Mouse (Mus musculus) ES-E14 (cell line): Measurements from ENCODE around the gene Itpk1. TPM values are rescaled to one million over a fixed set of nuclear protein-coding genes. Genes with fewer than 3 reads are reported as not detected.

Experiments used
- DNase-seq: peaks from one replicate; pipeline ENCODE4 v3.0.0-alpha.2; 2013; ENCODE audit warnings: low read depth, low spot score
- H3K27ac ChIP-seq: 2 replicates; pipeline ENCODE4 v1.5.1; 2012; ENCODE audit warnings: low read depth, mild to moderate bottlenecking, low read length, moderate library complexity, mixed read lengths; ENCODE audit not compliant: poor library complexity, insufficient read depth, severe bottlenecking
- H3K36me3 ChIP-seq: 2 replicates; pipeline ENCODE4 v1.6.1; 2012; ENCODE audit warnings: mild to moderate bottlenecking, low read length, moderate library complexity, mixed read lengths; ENCODE audit not compliant: control insufficient read depth, poor library complexity, insufficient read depth, severe bottlenecking
- H3K4me1 ChIP-seq, 2 experiments: fragments of 150-350 bp in 1 of 2; sonication (generic) in 1 of 2; 2 replicates each; pipeline ENCODE4 v1.6.1; 2012; ENCODE audit warnings: low read length in 2 of 2, mild to moderate bottlenecking in 1 of 2, mixed read lengths in 1 of 2; ENCODE audit not compliant: control insufficient read depth in 2 of 2, insufficient read depth in 2 of 2, poor library complexity in 1 of 2
- H3K4me3 ChIP-seq, 2 experiments: fragments of 150-350 bp in 1 of 2; sonication (generic) in 1 of 2; 2 replicates each; pipeline ENCODE4 v1.5.1; 2012; ENCODE audit warnings: low read length in 2 of 2, low read depth in 1 of 2, mild to moderate bottlenecking in 1 of 2, mixed read lengths in 1 of 2; ENCODE audit not compliant: insufficient read depth in 1 of 2, poor library complexity in 1 of 2, severe bottlenecking in 1 of 2
- H3K9ac ChIP-seq: 2 replicates; pipeline ENCODE4 v1.6.1; 2012; ENCODE audit warnings: low read depth, mild to moderate bottlenecking, low read length, mixed read lengths; ENCODE audit not compliant: poor library complexity, insufficient read depth, severe bottlenecking
- H3K9me3 ChIP-seq: fragments of 150-350 bp; sonication (generic); 2 replicates; pipeline ENCODE4 v1.6.1; 2012; ENCODE audit warnings: low read depth, mild to moderate bottlenecking, low read length; ENCODE audit not compliant: control insufficient read depth, insufficient read depth
- CHD2 ChIP-seq: IDR thresholded peaks from 2 replicates; pipeline ENCODE4 v1.6.1; 2014; ENCODE audit warnings: mild to moderate bottlenecking, low read depth, low read length, inconsistent platforms
- HCFC1 ChIP-seq: IDR thresholded peaks from 2 replicates; pipeline ENCODE4 v1.6.1; 2012; ENCODE audit warnings: low read length, inconsistent platforms, borderline replicate concordance; ENCODE audit not compliant: insufficient read depth
- MAFK ChIP-seq: IDR thresholded peaks from 2 replicates; pipeline ENCODE4 v1.6.1; 2014; ENCODE audit warnings: mild to moderate bottlenecking, low read depth, low read length, inconsistent platforms; ENCODE audit not compliant: insufficient read depth
- ZC3H11A ChIP-seq: IDR thresholded peaks from 2 replicates; pipeline ENCODE4 v1.6.1; 2012; ENCODE audit warnings: low read depth, mild to moderate bottlenecking, inconsistent platforms, low read length, borderline replicate concordance
- ZNF384 ChIP-seq: IDR thresholded peaks from 2 replicates; pipeline ENCODE4 v1.6.1; 2012; ENCODE audit warnings: low read depth, low read length, inconsistent platforms
- in situ Hi-C, 2 experiments: fragments of 600-800 bp; cut with MboI; formaldehyde crosslinking; loops; one replicate each; pipeline ENCODE4 v1.15.1; 2025; ENCODE audit warnings: low sequenced_read_pairs in 2 of 2, inconsistent platforms in 1 of 2; ENCODE audit not compliant: unreplicated experiment in 2 of 2
- total RNA-seq: library from RNA; depleted of rRNA; stranded (reverse); fragments of 300-350 nt; gene quantifications from 2 replicates; pipeline ENCODE4 v1.2.3, GENCODE M21; 2012; rRNA removed

Itpk1 gene
- 33.1 and 40.6 TPM in 2 replicates for total RNA-seq

GRCm38 (mm10) chr12:102704457-102705198, at the start of gene Itpk1:
Gene Itpk1, minus strand, starts transcription at chr12:102704930.
- TF ChIP-seq CHD2 = no peak
- no peak for TF ChIP-seq MAFK
- TF ChIP-seq ZC3H11A = no peak
- TF ChIP-seq HCFC1 = peak; percentile 23; the same call in 1 of the 2 replicates
- TF ChIP-seq ZNF384 = no peak
- H3K4me1 ChIP-seq = peaks cover 8 to 42% of the 10 kb centered on the region in 2 experiments
- H3K36me3 ChIP-seq = no peaks in the 10 kb centered on the region
- peak within 1 kb of the TSS; percentile 76 for H3K27ac ChIP-seq
- in situ Hi-C loops = no loop called here
- no peaks in the 10 kb centered on the region for H3K9me3 ChIP-seq
- peak within 1 kb of the TSS; percentile 86 for H3K9ac ChIP-seq
- no peak for DNase-seq
- peak within 1 kb of the TSS; percentile 92 to 96 for H3K4me3 ChIP-seq

DNA sequence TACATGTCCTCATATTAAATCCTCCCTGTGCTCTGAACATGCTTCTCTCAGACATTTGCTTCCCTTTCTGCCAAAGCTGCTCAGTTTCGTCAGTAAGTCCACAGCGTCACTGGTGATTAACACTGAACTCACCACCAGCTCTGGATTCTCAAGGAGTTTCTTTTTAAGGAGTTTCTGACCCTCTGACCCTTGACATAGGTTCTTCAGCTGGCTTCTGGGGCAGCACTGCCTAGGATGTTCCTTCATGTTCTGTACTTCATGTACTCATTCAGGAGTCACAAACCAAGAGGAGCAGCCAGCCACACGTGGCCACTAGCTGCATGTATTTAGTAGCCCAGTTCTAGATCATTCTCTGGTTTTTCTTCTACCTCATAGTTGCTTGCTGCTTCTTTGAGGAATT, 43.5 kb upstream of the Itpk1 start:
- no peaks in the 10 kb centered on the region for H3K9me3 ChIP-seq
- DNase-seq = no peak
- H3K36me3 ChIP-seq = peaks cover 3% of the 10 kb centered on the region; the same call in 1 of the 2 replicates

GRCm38 (mm10) chr12:102744839-102745238, 40.1 kb upstream of the Itpk1 start:
- Histone ChIP-seq H3K9me3 (no peaks in the 10 kb centered on the region), H3K9ac (no peak overlapping the region; the same call in 1 of the 2 replicates), H3K27ac (no peak overlapping the region), H3K4me3 (peak overlapping the region; percentile 76 to 96), H3K36me3 (peaks cover 3% of the 10 kb centered on the region), H3K4me1 (no peaks in the 10 kb centered on the region; a peak in 1 of 4 replicates)
- no peak for TF ChIP-seq ZC3H11A
- no peak for DNase-seq
- in situ Hi-C loops = loop anchor here in 1 of 2 experiments (25.0 kb wide), 1 partner anchor 233 kb away; no protein-coding TSS in a partner anchor

More for the DNA sequence above, 43.5 kb upstream of the Itpk1 start:
- H3K9ac ChIP-seq = no peak overlapping the region
- TF ChIP-seq ZNF384 (no peak), HCFC1 (no peak), CHD2 (no peak), ZC3H11A (no peak), MAFK (no peak)
- H3K4me3 ChIP-seq = no peak overlapping the region
- in situ Hi-C loops = loop anchor here in 1 of 2 experiments (25.0 kb wide), 1 partner anchor 236 kb away; no protein-coding TSS in a partner anchor
- peaks cover 0 to 2% of the 10 kb centered on the region in 2 experiments; a peak in 2 of 4 replicates for H3K4me1 ChIP-seq
- H3K27ac ChIP-seq = no peak overlapping the region

- H3K4me3 ChIP-seq = peak within 1 kb of the TSS; percentile 76 to 96
- 0 out of 2 replicates have a peak, but pooled peaks have one; percentile 42 for TF ChIP-seq HCFC1
- TF ChIP-seq MAFK = no peak
- in situ Hi-C loops = loop anchor here in 1 of 2 experiments (25.0 kb wide), 1 partner anchor 232 kb away; no protein-coding TSS in a partner anchor
- no peaks in the 10 kb centered on the region for H3K9me3 ChIP-seq
- peak within 1 kb of the TSS; percentile 70 for H3K27ac ChIP-seq
- H3K36me3 ChIP-seq = peaks cover 3% of the 10 kb centered on the region
- no peaks in the 10 kb centered on the region; a peak in 1 of 4 replicates for H3K4me1 ChIP-seq
- peak within 1 kb of the TSS; percentile 82 for H3K9ac ChIP-seq
- DNase-seq = no peak
Observed at GRCm38 (mm10) chr12:102743589-102744574, 39.2 kb upstream of the Itpk1 start, which contains the start of the genes Moap1 and Tmem251. Gene Moap1, minus strand, starts transcription at chr12:102743661. Gene Tmem251, plus strand, starts transcription at chr12:102743762.
